Mouse (Mus musculus) liver, embryonic 14 days (tissue): ENCODE data around the gene Cnksr1. TPM values are rescaled to one million over a fixed set of nuclear protein-coding genes. Genes with fewer than 3 reads are reported as not detected.

Experiments used
- polyA plus RNA-seq: library from polyadenylated mRNA; depleted of rRNA; stranded (reverse); fragments of >200 nt; gene quantifications from 2 replicates; pipeline ENCODE4 v1.2.3, GENCODE M21; 2012; rRNA removed

Cnksr1 gene
- polyA plus RNA-seq, result 0.03 and 0.08 TPM in 2 replicates

DNA sequence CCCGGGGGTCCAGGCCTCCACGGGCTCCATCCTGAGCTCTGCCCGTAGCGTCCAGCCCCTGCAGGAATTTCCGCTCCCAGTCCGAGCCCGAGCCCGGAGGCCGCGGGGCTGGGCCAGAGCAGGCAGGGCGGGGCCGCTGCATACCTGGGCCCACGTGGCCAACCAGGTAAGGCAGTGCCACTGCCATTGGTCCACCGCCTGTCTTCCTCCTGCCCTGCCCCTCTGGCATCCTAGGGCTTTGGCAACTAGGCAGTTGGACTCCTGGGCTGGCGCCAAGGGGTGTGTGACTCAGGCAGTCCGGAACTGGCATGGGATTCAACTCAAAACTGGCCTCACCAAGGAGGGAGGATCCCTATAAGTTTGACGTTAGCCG, at the start of gene Cnksr1:
TSS of gene Cnksr1 (minus strand) at position 121 of the 373 bp plus-strand sequence.

DNA sequence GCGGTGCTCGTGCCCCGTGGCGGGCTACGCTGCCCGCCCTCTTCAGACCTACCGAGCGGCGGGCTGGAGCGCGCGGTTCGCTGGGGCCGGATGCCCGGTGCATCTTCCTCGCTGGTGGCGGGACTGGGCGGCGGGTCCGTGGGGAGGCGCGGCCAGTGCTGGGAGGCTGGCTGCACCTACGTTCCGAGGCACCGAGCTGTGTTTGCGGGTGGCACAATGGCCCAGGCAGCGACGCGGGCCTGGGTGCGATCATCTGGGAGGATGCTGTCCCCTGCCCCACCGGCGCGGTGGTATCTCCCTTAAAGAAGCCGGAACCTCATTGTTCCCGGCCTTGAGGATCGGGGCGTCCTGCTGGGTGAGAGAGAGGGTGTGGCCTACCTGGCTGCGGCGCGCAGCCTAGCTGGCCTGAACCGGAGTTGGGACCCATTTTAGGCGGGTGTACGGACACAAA, 49.4 kb upstream of the Cnksr1 start, which contains the start of gene Pdik1l:
TSS of gene Pdik1l (minus strand) at position 321 of the 451 bp plus-strand sequence.

DNA sequence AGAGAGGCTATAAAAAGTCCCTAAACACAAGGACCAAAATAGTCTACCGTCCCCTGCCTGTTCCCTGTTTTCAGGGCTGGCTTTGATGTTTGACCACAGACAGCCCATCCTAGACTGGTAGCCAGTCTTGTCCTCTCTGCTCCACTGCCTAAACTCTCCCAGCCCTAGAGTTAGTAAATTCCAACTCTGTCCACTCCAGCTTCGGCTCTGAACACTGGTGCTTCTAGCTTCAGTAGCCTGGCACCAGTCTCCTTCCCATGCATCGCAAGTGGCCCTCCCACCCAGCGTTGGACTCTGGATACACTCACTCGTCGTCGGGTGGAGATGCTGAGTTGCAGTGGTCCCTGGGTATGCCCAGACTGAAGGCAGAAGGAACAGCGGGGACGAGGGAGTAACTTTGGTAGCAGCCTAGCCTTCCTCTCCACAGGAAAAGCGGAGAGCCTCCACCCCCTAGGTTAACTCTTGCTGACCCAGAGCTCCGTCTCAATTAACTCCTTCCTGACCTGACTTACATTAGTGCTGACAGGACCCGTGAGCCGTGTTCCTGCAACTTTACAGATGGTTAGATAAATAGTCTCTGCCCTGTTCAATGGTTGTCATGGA, 15.6 kb upstream of the Cnksr1 start, which contains the start of gene Grrp1:
TSS of gene Grrp1 (minus strand) at position 385 of the 603 bp plus-strand sequence.

DNA sequence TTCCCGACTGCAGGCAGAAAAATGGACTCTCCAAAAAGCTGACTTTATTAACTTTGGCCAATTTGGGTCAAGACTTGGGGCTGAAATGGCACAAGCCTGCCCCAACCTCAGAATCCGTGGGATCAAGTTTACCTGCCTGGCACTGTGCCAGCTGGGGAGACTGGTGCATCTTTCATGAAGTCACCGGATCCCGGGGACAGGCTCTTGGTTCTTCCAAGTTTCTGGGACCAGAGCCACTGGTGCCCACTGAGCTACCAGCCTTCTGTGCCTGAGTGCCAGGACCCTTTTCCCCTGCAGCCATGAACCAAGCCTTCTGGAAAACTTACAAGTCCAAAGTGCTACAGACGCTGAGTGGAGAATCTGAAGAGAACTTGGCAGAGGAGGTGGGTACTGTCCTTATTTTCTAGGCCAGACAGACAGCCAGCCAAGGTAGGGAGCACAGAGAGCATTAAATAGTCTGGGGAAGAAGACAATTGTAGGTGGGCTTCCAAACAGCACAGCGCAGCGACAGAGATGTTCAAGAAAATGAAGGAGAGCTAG, 8.6 kb upstream of the Cnksr1 start, which contains the start of gene Gm30191:
TSS of gene Gm30191 (plus strand) at position 217 of the 540 bp plus-strand sequence.

DNA sequence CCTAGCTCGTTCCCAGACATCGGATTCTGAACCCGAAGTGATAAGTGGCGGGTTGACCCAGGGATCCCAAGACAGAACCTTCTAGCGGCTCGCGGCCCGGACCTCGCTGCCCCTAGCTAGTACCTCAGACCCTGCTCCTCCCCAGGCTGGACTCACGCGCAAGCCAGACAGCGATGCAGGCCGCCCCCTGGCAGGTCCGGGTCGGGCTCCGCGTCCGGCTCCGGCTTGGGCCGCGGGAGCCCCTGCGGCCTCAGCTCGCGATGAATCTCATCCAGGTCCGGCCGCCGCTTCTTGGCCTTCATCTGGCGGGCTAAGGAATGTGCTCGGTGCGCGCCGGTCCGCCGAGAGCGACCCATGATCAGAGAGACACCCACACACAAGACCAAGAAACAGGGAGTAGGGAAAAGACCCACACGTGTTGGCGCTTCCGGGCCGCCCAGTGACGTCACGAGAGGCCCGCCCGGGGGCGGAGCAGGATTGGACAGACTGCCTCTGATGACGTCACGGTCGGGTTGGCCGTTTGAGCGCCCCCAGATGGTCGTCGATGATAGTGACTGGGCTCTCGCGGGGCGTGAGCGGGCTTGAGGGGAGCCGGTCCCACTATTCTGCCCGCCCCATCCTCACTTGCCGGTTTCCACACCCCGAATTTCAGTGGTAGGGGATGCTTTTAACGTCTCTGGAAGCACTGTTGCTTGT, 7.1 kb upstream of the Cnksr1 start, which contains the start of gene Zfp593:
TSS of gene Zfp593 (minus strand) at position 445 of the 696 bp plus-strand sequence.

DNA sequence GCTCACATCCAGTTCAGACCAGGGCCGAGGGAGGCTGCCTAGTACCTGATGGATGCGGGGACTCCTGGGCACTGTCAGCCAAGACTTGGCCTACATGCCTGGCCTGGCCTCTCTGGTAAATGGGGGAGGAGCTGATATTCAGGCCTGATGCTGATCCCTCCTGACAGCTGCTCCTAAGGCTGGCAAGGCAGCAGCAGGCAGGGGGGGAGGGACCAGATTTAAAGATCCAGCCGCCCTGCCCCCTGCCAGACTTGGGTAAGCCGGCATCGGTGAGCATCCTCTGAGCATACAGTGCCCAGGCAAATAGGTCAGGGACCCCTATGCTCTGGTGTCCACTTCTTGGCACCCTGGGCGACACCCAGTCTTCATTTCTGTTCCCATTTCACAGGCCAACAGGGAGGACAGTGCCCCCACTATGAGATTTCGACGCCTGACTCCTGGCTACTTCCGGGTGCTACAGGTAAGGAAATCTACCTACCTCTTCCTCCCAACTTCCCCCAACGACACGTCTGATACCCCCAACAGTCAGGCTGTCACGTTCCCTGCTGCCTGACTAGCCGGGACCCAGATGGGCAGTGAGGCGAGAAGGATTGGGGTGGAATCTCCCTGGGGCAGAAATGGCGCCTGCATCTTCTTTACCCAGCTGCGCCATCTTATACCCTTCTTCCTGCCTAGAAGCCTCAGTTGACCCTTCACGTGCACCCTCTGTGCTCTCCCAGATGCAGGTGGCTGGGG, 5.5 kb upstream of the Cnksr1 start, which contains the start of gene E130218I03Rik:
TSS of gene E130218I03Rik (plus strand) at position 147 of the 735 bp plus-strand sequence.

DNA sequence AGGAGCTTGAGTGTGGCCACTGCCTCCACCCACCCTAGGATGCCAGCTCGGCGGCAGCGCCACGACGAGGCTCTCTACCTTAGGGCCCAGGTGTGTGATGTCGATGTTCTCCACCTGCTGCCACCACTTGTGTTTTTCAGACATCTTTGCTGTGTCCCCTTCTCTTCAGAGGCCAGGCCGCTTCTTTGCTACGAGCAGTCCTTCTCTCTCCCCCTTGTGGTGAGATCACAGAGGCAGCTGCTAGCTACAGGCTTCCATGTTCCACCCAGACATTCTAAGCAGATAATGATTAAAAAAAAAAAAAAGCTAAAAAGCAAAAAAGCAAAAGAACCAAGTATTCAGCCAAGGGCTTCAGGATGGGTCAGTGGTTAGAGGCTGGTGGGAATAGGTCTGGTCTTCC, 11.0 kb downstream of the Cnksr1 start, which contains the start of gene Catsper4:
TSS of gene Catsper4 (minus strand) at position 190 of the 400 bp plus-strand sequence.

DNA sequence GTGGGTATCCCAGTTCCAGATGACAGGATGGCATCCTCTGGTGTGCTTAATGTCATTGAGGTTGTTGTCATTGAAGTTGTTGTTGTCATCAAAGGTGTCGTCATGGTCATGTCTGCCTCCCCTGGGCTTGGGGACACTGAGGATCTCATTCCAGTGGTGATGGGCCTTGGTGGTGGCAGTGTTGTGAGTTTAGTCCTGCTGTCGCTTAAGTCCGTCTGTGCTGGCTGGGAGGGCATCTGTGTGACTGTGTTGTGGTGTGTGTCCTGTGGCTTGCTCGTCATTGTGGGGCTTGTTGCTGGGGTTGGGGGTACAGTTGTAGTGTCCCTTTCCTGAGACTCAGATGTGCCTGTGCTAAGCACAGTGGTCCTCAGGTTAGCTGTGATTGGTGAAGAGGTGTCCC, 35.3 kb downstream of the Cnksr1 start, which contains the start of gene Gm7534:
TSS of gene Gm7534 (minus strand) at position 101 of the 400 bp plus-strand sequence.

Other genes with a start within 250 kb of the Cnksr1 start
- gene Dhdds, start 237.5 kb downstream of the Cnksr1 start, polyA plus RNA-seq, result 12.7 and 14.1 TPM in 2 replicates
- 1.1 and 1.5 TPM in 2 replicates for gene Lin28a, start 219.6 kb downstream of the Cnksr1 start, polyA plus RNA-seq
- 0.01 and 0.02 TPM in 2 replicates for gene Zfp683, start 184.6 kb downstream of the Cnksr1 start, polyA plus RNA-seq
- gene Crybg2, start 177.6 kb downstream of the Cnksr1 start, polyA plus RNA-seq, result 0.07 and 0.48 TPM in 2 replicates
- gene Cd52, start 143.3 kb downstream of the Cnksr1 start, polyA plus RNA-seq, result 14.2 and 19.7 TPM in 2 replicates
- 1.2 and 1.5 TPM in 2 replicates for gene Ubxn11, start 135.8 kb downstream of the Cnksr1 start, polyA plus RNA-seq
- 61.5 and 81.2 TPM in 2 replicates for gene Sh3bgrl3, start 109.6 kb downstream of the Cnksr1 start, polyA plus RNA-seq
- gene Cep85, start 51.3 kb downstream of the Cnksr1 start, polyA plus RNA-seq, result 14.3 and 19.2 TPM in 2 replicates
- gene Gm7534, start 35.4 kb downstream of the Cnksr1 start, polyA plus RNA-seq, result not detected in 2 replicates
- not detected in 2 replicates for gene Catsper4, start 11.0 kb downstream of the Cnksr1 start, polyA plus RNA-seq
- gene E130218I03Rik, start 5.3 kb upstream of the Cnksr1 start, polyA plus RNA-seq, result not detected in 2 replicates
- gene Zfp593, start 7.2 kb upstream of the Cnksr1 start, polyA plus RNA-seq, result 6.0 and 6.2 TPM in 2 replicates
- gene Gm30191, start 8.5 kb upstream of the Cnksr1 start, polyA plus RNA-seq, result not detected in 2 replicates
- 0.72 and 0.92 TPM in 2 replicates for gene Grrp1, start 15.7 kb upstream of the Cnksr1 start, polyA plus RNA-seq
- gene Pdik1l, start 49.5 kb upstream of the Cnksr1 start, polyA plus RNA-seq, result 5.1 and 5.3 TPM in 2 replicates
- gene Trim63, start 76.7 kb upstream of the Cnksr1 start, polyA plus RNA-seq, result 0.06 and 0.16 TPM in 2 replicates
- 0.02 and 0.03 TPM in 2 replicates for gene Slc30a2, start 104.8 kb upstream of the Cnksr1 start, polyA plus RNA-seq
- 0.10 TPM in 2 replicates for gene Extl1, start 145.5 kb upstream of the Cnksr1 start, polyA plus RNA-seq
- gene Pafah2, start 157.9 kb upstream of the Cnksr1 start, polyA plus RNA-seq, result 3.4 and 4.6 TPM in 2 replicates
- gene Stmn1, start 229.9 kb upstream of the Cnksr1 start, polyA plus RNA-seq, result 92.8 and 131 TPM in 2 replicates